Mouse (Mus musculus) small intestine, adult 2 months (tissue): Measurements from ENCODE around the gene Ak2. TPM values are rescaled to one million over a fixed set of nuclear protein-coding genes. Genes with fewer than 3 reads are reported as not detected.
A peak's percentile ranks its signal among the peaks of the same experiment; 100 is the strongest.

Experiments used
- H3K27ac ChIP-seq: fragments of 200-500 bp; 2 replicates; pipeline ENCODE4 v1.5.1; 2012; ENCODE audit warnings: low read depth, low read length, control low read depth, inconsistent platforms; ENCODE audit not compliant: insufficient read depth
- H3K27me3 ChIP-seq: fragments of 200-500 bp; 2 replicates; pipeline ENCODE4 v1.6.1; 2012; ENCODE audit warnings: mild to moderate bottlenecking, moderate library complexity, low read length, inconsistent platforms; ENCODE audit not compliant: control insufficient read depth, insufficient read depth
- H3K36me3 ChIP-seq: fragments of 200-500 bp; 2 replicates; pipeline ENCODE4 v1.6.1; 2012; ENCODE audit warnings: mild to moderate bottlenecking, low read length, control low read depth, inconsistent platforms; ENCODE audit not compliant: control insufficient read depth, insufficient read depth
- H3K4me1 ChIP-seq: fragments of 200-500 bp; 2 replicates; pipeline ENCODE4 v1.6.1; 2012; ENCODE audit warnings: low read length, inconsistent platforms, mixed read lengths; ENCODE audit not compliant: control insufficient read depth, insufficient read depth, insufficient read length
- H3K4me3 ChIP-seq: fragments of 200-500 bp; 2 replicates; pipeline ENCODE4 v1.5.1; 2012; ENCODE audit warnings: low read depth, mild to moderate bottlenecking, control low read depth, inconsistent platforms, low read length, moderate library complexity
- CTCF ChIP-seq: fragments of 200-500 bp; IDR thresholded peaks from 2 replicates; pipeline ENCODE4 v1.5.1; 2012; ENCODE audit warnings: low read depth, mild to moderate bottlenecking, control low read depth, inconsistent platforms, low read length, moderate library complexity, mixed read lengths; ENCODE audit not compliant: insufficient replicate concordance, insufficient read length; ENCODE audit errors: extremely low read depth
- POLR2A ChIP-seq: fragments of 200-500 bp; IDR thresholded peaks from 2 replicates; pipeline ENCODE4 v1.6.1; 2012; ENCODE audit warnings: low read depth, mild to moderate bottlenecking, control low read depth, inconsistent platforms, low read length, moderate library complexity
- WGBS: fragments of 180-500 bp; shearing (Covaris S2); methylation state at CpG from one replicate; pipeline ENCODE4 v1.1.7; 2018; 5-methylcytosine and 5-hydroxymethylcytosine counted together
- polyA plus RNA-seq: library from polyadenylated mRNA; depleted of rRNA; stranded (reverse); fragments of >200 nt; gene quantifications from 2 replicates; pipeline ENCODE4 v1.2.3, GENCODE M21; 2012

The Ak2 gene
- polyA plus RNA-seq, 1 experiment = 79.2 TPM

- Histone ChIP-seq H3K4me1 (peaks cover 41% of the 10 kb centered on the region), H3K36me3 (peaks cover 18% of the 10 kb centered on the region), H3K27ac (peak overlapping the region; percentile 96), H3K27me3 (no peaks in the 10 kb centered on the region), H3K4me3 (peak overlapping the region; percentile 98; the same call in 1 of the 2 replicates)
- WGBS = 15% methylated on average over 7 of the region's 7 CpGs
- no peak for TF ChIP-seq CTCF
- no peak for TF ChIP-seq POLR2A
These were observed 3.5 kb downstream of the Ak2 start for GRCm38 (mm10) chr4:128995238-128995637.

DNA sequence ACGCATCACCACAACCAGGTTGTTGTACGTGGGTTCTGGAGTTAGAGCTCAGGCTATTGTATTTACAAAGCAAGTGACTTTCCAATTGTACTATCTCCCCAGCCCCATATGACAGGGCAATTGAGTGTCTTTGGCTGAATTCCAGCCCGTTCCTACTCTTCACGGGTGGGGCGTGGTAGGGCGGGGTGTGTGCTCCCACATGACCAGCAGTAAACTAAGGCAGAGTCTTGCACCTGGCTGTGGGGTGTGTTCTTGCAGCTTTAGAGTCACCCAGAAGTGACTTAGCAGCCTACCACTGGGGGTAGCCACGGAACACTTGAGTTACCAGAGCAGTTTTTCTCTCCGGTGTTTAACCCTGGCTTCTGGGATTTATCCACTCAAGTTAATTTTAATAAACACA, 5.5 kb downstream of the Ak2 start:
- Histone ChIP-seq H3K4me3 (peak overlapping the region; percentile 8; the same call in 1 of the 2 replicates), H3K27me3 (no peaks in the 10 kb centered on the region), H3K27ac (peak overlapping the region; percentile 60), H3K4me1 (peaks cover 39% of the 10 kb centered on the region), H3K36me3 (peaks cover 30% of the 10 kb centered on the region)
- TF ChIP-seq POLR2A = no peak
- no peak for TF ChIP-seq CTCF
- 20% methylated on average over 8 of the region's 8 CpGs for WGBS

DNA sequence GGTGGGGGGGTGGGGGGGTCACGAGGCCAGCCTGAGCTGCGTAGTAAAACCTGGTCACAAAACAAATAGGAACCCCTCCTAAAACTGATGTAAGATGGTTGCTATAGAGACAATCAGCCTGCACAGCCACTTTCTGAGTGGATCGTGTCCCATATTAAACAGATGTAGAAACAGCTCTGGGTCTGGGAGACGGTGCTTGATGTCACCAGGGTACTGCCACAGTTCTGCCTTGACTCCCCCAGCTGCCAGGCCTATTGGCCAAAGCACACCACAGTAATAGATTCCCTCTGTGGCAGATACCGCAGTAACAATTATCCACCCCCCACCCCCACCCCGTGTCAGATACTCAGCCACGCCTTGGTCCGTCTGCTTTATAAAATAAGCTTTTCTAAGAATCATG, 6.6 kb downstream of the Ak2 start:
- TF ChIP-seq POLR2A (no peak), CTCF (no peak)
- Histone ChIP-seq H3K27ac (no peak overlapping the region), H3K4me3 (no peak overlapping the region), H3K36me3 (peaks cover 39% of the 10 kb centered on the region), H3K4me1 (peaks cover 38% of the 10 kb centered on the region), H3K27me3 (no peaks in the 10 kb centered on the region)
- 56% methylated on average over 8 of the region's 8 CpGs for WGBS

- peaks cover 32% of the 10 kb centered on the region for H3K4me1 ChIP-seq
- TF ChIP-seq POLR2A = no peak
- TF ChIP-seq CTCF = no peak
- 33% methylated on average over 3 of the region's 3 CpGs for WGBS
- peak overlapping the region; percentile 4 for H3K27ac ChIP-seq
- H3K4me3 ChIP-seq = no peak overlapping the region
- H3K27me3 ChIP-seq = no peaks in the 10 kb centered on the region
- peaks cover 57% of the 10 kb centered on the region for H3K36me3 ChIP-seq
These were observed 9.0 kb downstream of the Ak2 start for GRCm38 (mm10) chr4:129000786-129001185.

- Histone ChIP-seq H3K36me3 (peaks cover 75% of the 10 kb centered on the region), H3K4me1 (peaks cover 19% of the 10 kb centered on the region; the same call in 1 of the 2 replicates), H3K4me3 (no peak overlapping the region), H3K27ac (no peak overlapping the region), H3K27me3 (no peaks in the 10 kb centered on the region)
- TF ChIP-seq POLR2A (no peak), CTCF (no peak)
- WGBS = 90% methylated on average over 8 of the region's 8 CpGs
These were observed 12.0 kb downstream of the Ak2 start for GRCm38 (mm10) chr4:129003720-129004119.

GRCm38 (mm10) chr4:129008006-129008519, 16.3 kb downstream of the Ak2 start:
- no peaks in the 10 kb centered on the region for H3K27me3 ChIP-seq
- WGBS = 90% methylated on average over 12 of the region's 12 CpGs
- no peak overlapping the region for H3K4me3 ChIP-seq
- TF ChIP-seq CTCF = no peak
- TF ChIP-seq POLR2A = no peak
- H3K27ac ChIP-seq = no peak overlapping the region
- peaks cover 66% of the 10 kb centered on the region for H3K36me3 ChIP-seq
- H3K4me1 ChIP-seq = peaks cover 6% of the 10 kb centered on the region

DNA sequence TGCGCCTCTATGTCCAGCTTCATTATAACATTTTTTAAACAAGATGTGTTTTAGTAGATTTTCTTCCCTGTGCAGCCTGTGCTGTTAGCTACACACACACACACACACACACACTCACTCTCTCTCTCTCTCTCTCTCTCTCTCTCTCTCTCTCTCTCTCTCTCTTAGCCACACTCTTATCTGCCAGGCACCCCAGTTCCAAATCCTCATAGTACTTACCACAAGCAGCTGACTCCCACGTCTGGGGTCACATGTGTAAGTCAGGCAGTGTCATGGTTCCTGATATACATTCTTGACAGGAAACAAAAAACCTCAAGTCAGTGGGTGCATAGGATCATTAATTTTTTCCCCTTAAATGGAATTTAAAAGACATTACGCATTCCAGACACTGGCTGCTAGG, 16.9 kb downstream of the Ak2 start:
- WGBS = 78% methylated on average over 3 of the region's 3 CpGs
- no peak overlapping the region for H3K4me3 ChIP-seq
- no peaks in the 10 kb centered on the region for H3K27me3 ChIP-seq
- peak overlapping the region; percentile 14; the same call in 1 of the 2 replicates for H3K27ac ChIP-seq
- peaks cover 60% of the 10 kb centered on the region for H3K36me3 ChIP-seq
- TF ChIP-seq POLR2A (no peak), CTCF (no peak)
- H3K4me1 ChIP-seq = peaks cover 6% of the 10 kb centered on the region
